Mouse (Mus musculus) E14TG2a.4 (cell line): ENCODE data around the gene Sh3gl2.

Experiments
- CTCF ChIP-seq: conservative IDR thresholded peaks from 2 replicates; pipeline ENCODE4 v1.5.1; 2014; ENCODE audit warnings: low read length
- NANOG ChIP-seq: IDR thresholded peaks from 2 replicates; pipeline ENCODE4 v1.6.1; 2014; ENCODE audit warnings: borderline replicate concordance, low read length, mixed read lengths
- POU5F1 ChIP-seq: IDR thresholded peaks from 2 replicates; pipeline ENCODE4 v1.6.1; 2014; ENCODE audit warnings: low read length, borderline replicate concordance

DNA sequence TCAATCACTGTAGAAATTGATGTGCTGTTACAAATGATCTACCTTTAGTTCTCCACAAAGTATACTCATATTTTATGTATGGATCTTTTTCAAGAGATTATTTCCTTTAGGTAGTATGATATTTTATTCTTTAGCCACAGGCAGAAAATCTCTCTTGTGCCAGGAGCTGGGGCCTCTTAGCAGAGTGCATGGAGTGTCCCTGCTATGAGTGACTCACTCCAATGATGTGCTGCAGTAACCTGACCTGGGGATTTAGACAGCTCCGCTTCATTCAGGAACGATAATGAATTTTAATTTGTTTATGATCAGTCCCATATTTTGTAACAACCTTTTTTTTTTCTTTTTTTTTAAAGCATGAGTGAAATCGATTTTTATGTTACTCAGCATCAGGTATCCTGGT is 36.7 kb downstream of the Sh3gl2 start:
- TF ChIP-seq CTCF (no peak), NANOG (no peak), POU5F1 (no peak)
